Mouse (Mus musculus) heart, embryonic 11.5 days (tissue): ENCODE data around the gene Rasip1. TPM values are rescaled to one million over a fixed set of nuclear protein-coding genes. Genes with fewer than 3 reads are reported as not detected.

ENCODE experiments used
- ATAC-seq: fragments of 200-750 bp; cut with Nextera tagmentation; replicated peaks from 2 replicates; pipeline ENCODE4 v1.8.0; 2017; ENCODE audit warnings: moderate library complexity; ENCODE audit not compliant: insufficient number of reproducible peaks, low FRiP score, low TSS enrichment
- H3K27ac ChIP-seq: fragments of 300-500 bp; sonication (generic); 2 replicates; pipeline ENCODE4 v1.5.1; 2014; ENCODE audit warnings: mild to moderate bottlenecking, low read depth, low read length
- H3K27me3 ChIP-seq: fragments of 300-500 bp; sonication (generic); 2 replicates; pipeline ENCODE4 v1.6.1; 2014; ENCODE audit warnings: mild to moderate bottlenecking, low read length, mixed read lengths; ENCODE audit not compliant: control insufficient read depth, insufficient read depth
- H3K36me3 ChIP-seq: fragments of 300-500 bp; sonication (generic); 2 replicates; pipeline ENCODE4 v1.6.1; 2014; ENCODE audit warnings: mild to moderate bottlenecking, low read length, moderate library complexity, mixed read lengths; ENCODE audit not compliant: control insufficient read depth, insufficient read depth
- H3K4me1 ChIP-seq: fragments of 300-500 bp; sonication (generic); 2 replicates; pipeline ENCODE4 v1.6.1; 2014; ENCODE audit warnings: low read length; ENCODE audit not compliant: control insufficient read depth, insufficient read depth
- H3K4me2 ChIP-seq: fragments of 300-500 bp; sonication (generic); 2 replicates; pipeline ENCODE4 v1.6.1; 2014; ENCODE audit warnings: mild to moderate bottlenecking, moderate library complexity
- H3K4me3 ChIP-seq: fragments of 300-500 bp; sonication (generic); 2 replicates; pipeline ENCODE4 v1.5.1; 2014; ENCODE audit warnings: low read depth, low read length
- H3K9ac ChIP-seq: fragments of 300-500 bp; sonication (generic); 2 replicates; pipeline ENCODE4 v1.6.1; 2014; ENCODE audit warnings: mild to moderate bottlenecking, low read depth, low read length, moderate library complexity
- H3K9me3 ChIP-seq: fragments of 300-500 bp; sonication (generic); replicated peaks from 2 replicates; pipeline ENCODE4 v1.6.1; 2016; ENCODE audit warnings: low read length; ENCODE audit not compliant: control insufficient read depth
- WGBS: fragments of 180-500 bp; shearing (Covaris S2); extraction: QIAGEN DNeasy Blood & Tissue Kit; methylation state at CpG from one replicate; pipeline ENCODE4 v1.1.7; 2014; ENCODE audit not compliant: insufficient replicate concordance; 5-methylcytosine and 5-hydroxymethylcytosine counted together
- polyA plus RNA-seq: library from polyadenylated mRNA; unstranded; fragments of >200 nt; fragmentation: Nextera tagmentation; extraction: Ambion mirVana; gene quantifications from 2 replicates; pipeline ENCODE4 v1.2.1, GENCODE M21; 2014

Rasip1 gene
- polyA plus RNA-seq, 1 experiment from 2014 or later, result 14.5 TPM

GRCm38 (mm10) chr7:45682144-45683126 is 55.1 kb downstream of the Rasip1 start:
- Histone ChIP-seq H3K4me2 (peak overlapping the region; percentile 52), H3K4me3 (no peak overlapping the region), H3K9me3 (no peaks in the 10 kb centered on the region), H3K36me3 (no peaks in the 10 kb centered on the region), H3K27me3 (peaks cover 3% of the 10 kb centered on the region; the same call in 1 of the 2 replicates), H3K27ac (peak overlapping the region; percentile 47; the same call in 1 of the 2 replicates), H3K4me1 (peaks cover 12% of the 10 kb centered on the region), H3K9ac (peak overlapping the region; percentile 69; the same call in 1 of the 2 replicates)
- ATAC-seq, result peak; percentile 57
- 28% methylated on average over 14 of the region's 14 CpGs for WGBS

GRCm38 (mm10) chr7:45683396-45684050 is 56.2 kb downstream of the Rasip1 start, which contains the start of gene Ntn5:
Ntn5 (plus strand) TSS chr7:45684022.
- no peaks in the 10 kb centered on the region for H3K9me3 ChIP-seq
- no peak within 1 kb of the TSS for H3K4me2 ChIP-seq
- WGBS, result 66% methylated on average over 7 of the region's 7 CpGs
- H3K9ac ChIP-seq, result 0 out of 2 replicates have a peak within 1 kb of the TSS, but pooled peaks have one; percentile 28
- H3K27ac ChIP-seq, result no peak within 1 kb of the TSS
- no peaks in the 10 kb centered on the region for H3K36me3 ChIP-seq
- peaks cover 3% of the 10 kb centered on the region; the same call in 1 of the 2 replicates for H3K27me3 ChIP-seq
- peaks cover 12% of the 10 kb centered on the region for H3K4me1 ChIP-seq
- no peak within 1 kb of the TSS for H3K4me3 ChIP-seq
- ATAC-seq, result no peak

- no peak for ATAC-seq
Measured at GRCm38 (mm10) chr7:45685811-45686210, 58.5 kb downstream of the Rasip1 start.

GRCm38 (mm10) chr7:45686841-45687240 is 59.6 kb downstream of the Rasip1 start:
- no peak overlapping the region for H3K27ac ChIP-seq

More at GRCm38 (mm10) chr7:45685811-45686210, 58.5 kb downstream of the Rasip1 start:
- Histone ChIP-seq H3K4me3 (no peak overlapping the region), H3K27ac (no peak overlapping the region), H3K4me1 (peaks cover 24% of the 10 kb centered on the region), H3K27me3 (peaks cover 3% of the 10 kb centered on the region; the same call in 1 of the 2 replicates), H3K36me3 (no peaks in the 10 kb centered on the region), H3K4me2 (no peak overlapping the region), H3K9ac (no peak overlapping the region), H3K9me3 (no peaks in the 10 kb centered on the region)
- 51% methylated on average over 10 of the region's 10 CpGs for WGBS

More at GRCm38 (mm10) chr7:45686841-45687240, 59.6 kb downstream of the Rasip1 start:
- Histone ChIP-seq H3K4me3 (no peak overlapping the region), H3K27me3 (peaks cover 3% of the 10 kb centered on the region; the same call in 1 of the 2 replicates), H3K4me2 (no peak overlapping the region), H3K9me3 (no peaks in the 10 kb centered on the region), H3K36me3 (no peaks in the 10 kb centered on the region), H3K4me1 (peaks cover 24% of the 10 kb centered on the region), H3K9ac (no peak overlapping the region)
- ATAC-seq, result no peak
- WGBS, result 76% methylated on average over 3 of the region's 3 CpGs

Other genes with a start within 250 kb of the Rasip1 start
- gene Snrnp70, start 231.7 kb upstream of the Rasip1 start, polyA plus RNA-seq, result 51.6 and 72.0 TPM in 2 replicates
- gene Kcna7, start 221.8 kb upstream of the Rasip1 start, polyA plus RNA-seq, result 0.37 and 0.45 TPM in 2 replicates
- gene Ntf5, start 213.8 kb upstream of the Rasip1 start, polyA plus RNA-seq, result 3.2 TPM in 2 replicates
- 0.33 and 0.46 TPM in 2 replicates for gene Lhb, start 206.7 kb upstream of the Rasip1 start, polyA plus RNA-seq
- 99.1 and 106 TPM in 2 replicates for gene Gys1, start 192.6 kb upstream of the Rasip1 start, polyA plus RNA-seq
- gene Ruvbl2, start 189.4 kb upstream of the Rasip1 start, polyA plus RNA-seq, result 98.2 and 104 TPM in 2 replicates
- gene Ftl1, start 167.6 kb upstream of the Rasip1 start, polyA plus RNA-seq, result 4,030 and 4,320 TPM in 2 replicates
- gene Bax, start 160.6 kb upstream of the Rasip1 start, polyA plus RNA-seq, result 91.3 and 146 TPM in 2 replicates
- 1.5 and 2.2 TPM in 2 replicates for gene Tulp2, start 145.6 kb upstream of the Rasip1 start, polyA plus RNA-seq
- gene Gm45808, start 140.7 kb upstream of the Rasip1 start, polyA plus RNA-seq, result not detected in 2 replicates
- gene Dhdh, start 138.7 kb upstream of the Rasip1 start, polyA plus RNA-seq, result 4.6 and 4.9 TPM in 2 replicates
- gene Nucb1, start 117.1 kb upstream of the Rasip1 start, polyA plus RNA-seq, result 165 and 186 TPM in 2 replicates
- gene Ppp1r15a, start 101.2 kb upstream of the Rasip1 start, polyA plus RNA-seq, result 28.5 and 28.8 TPM in 2 replicates
- 1.1 TPM in 2 replicates for gene Plekha4, start 101.2 kb upstream of the Rasip1 start, polyA plus RNA-seq
- gene Hsd17b14, start 72.6 kb upstream of the Rasip1 start, polyA plus RNA-seq, result 0.31 and 1.5 TPM in 2 replicates
- gene Bcat2, start 57.3 kb upstream of the Rasip1 start, polyA plus RNA-seq, result 69.1 and 73.2 TPM in 2 replicates
- gene Fgf21, start 12.0 kb upstream of the Rasip1 start, polyA plus RNA-seq, result not detected in 2 replicates
- gene Fut1, start 10.2 kb upstream of the Rasip1 start, polyA plus RNA-seq, result not detected in 2 replicates
- 0.34 and 0.35 TPM in 2 replicates for gene Izumo1, start 5.7 kb upstream of the Rasip1 start, polyA plus RNA-seq
- 3.4 and 4.0 TPM in 2 replicates for gene Mamstr, start 12.5 kb downstream of the Rasip1 start, polyA plus RNA-seq
- gene Fut2, start 38.9 kb downstream of the Rasip1 start, polyA plus RNA-seq, result 0.56 and 1.0 TPM in 2 replicates
- gene Ntn5, start 56.5 kb downstream of the Rasip1 start, polyA plus RNA-seq, result not detected in 2 replicates
- gene Sec1, start 66.9 kb downstream of the Rasip1 start, polyA plus RNA-seq, result 0.24 and 0.99 TPM in 2 replicates
- 3.3 and 5.5 TPM in 2 replicates for gene Car11, start 72.4 kb downstream of the Rasip1 start, polyA plus RNA-seq
- gene Dbp, start 77.6 kb downstream of the Rasip1 start, polyA plus RNA-seq, result 3.3 and 3.5 TPM in 2 replicates
- 764 and 836 TPM in 2 replicates for gene Rpl18, start 88.0 kb downstream of the Rasip1 start, polyA plus RNA-seq
- 13.2 and 17.3 TPM in 2 replicates for gene Sphk2, start 90.5 kb downstream of the Rasip1 start, polyA plus RNA-seq
- gene Fam83e, start 93.7 kb downstream of the Rasip1 start, polyA plus RNA-seq, result 0.58 and 0.67 TPM in 2 replicates
- not detected in 2 replicates for gene Spaca4, start 98.3 kb downstream of the Rasip1 start, polyA plus RNA-seq
- 0.41 and 1.1 TPM in 2 replicates for gene Lmtk3, start 156.2 kb downstream of the Rasip1 start, polyA plus RNA-seq
- 0.27 and 0.33 TPM in 2 replicates for gene Sult2b1, start 157.2 kb downstream of the Rasip1 start, polyA plus RNA-seq
- 89.7 and 104 TPM in 2 replicates for gene Cyth2, start 187.1 kb downstream of the Rasip1 start, polyA plus RNA-seq
- gene Kcnj14, start 197.3 kb downstream of the Rasip1 start, polyA plus RNA-seq, result 0.39 and 1.0 TPM in 2 replicates
- gene Grwd1, start 203.5 kb downstream of the Rasip1 start, polyA plus RNA-seq, result 48.7 and 49.8 TPM in 2 replicates
- 76.0 and 115 TPM in 2 replicates for gene Kdelr1, start 245.3 kb downstream of the Rasip1 start, polyA plus RNA-seq